Mouse (Mus musculus) brown adipose tissue, adult 24 weeks (tissue): ENCODE measurements around the gene Mast3. TPM values are rescaled to one million over a fixed set of nuclear protein-coding genes. Genes with fewer than 3 reads are reported as not detected.

Experiments
- H3K27ac ChIP-seq: fragments of 200-500 bp; replicated peaks from 2 replicates; pipeline ENCODE4 v1.5.1; 2012; ENCODE audit warnings: low read depth, mild to moderate bottlenecking, low read length
- H3K4me1 ChIP-seq: fragments of 200-500 bp; 2 replicates; pipeline ENCODE4 v1.6.1; 2012; ENCODE audit warnings: low read length, mixed read lengths; ENCODE audit not compliant: control insufficient read depth, insufficient read depth, insufficient read length
- H3K4me3 ChIP-seq: fragments of 200-500 bp; 2 replicates; pipeline ENCODE4 v1.5.1; 2012; ENCODE audit warnings: low read depth, mild to moderate bottlenecking, low read length, moderate library complexity; ENCODE audit not compliant: insufficient read depth
- polyA plus RNA-seq: library from polyadenylated mRNA; stranded (reverse); fragments of >200 nt; gene quantifications from 2 replicates; pipeline ENCODE4 v1.2.4, GENCODE M21; 2012; ENCODE audit not compliant: missing spikeins, insufficient read depth, insufficient read length

Mast3 gene
- polyA plus RNA-seq, 1 experiment, result 2.5 TPM

DNA sequence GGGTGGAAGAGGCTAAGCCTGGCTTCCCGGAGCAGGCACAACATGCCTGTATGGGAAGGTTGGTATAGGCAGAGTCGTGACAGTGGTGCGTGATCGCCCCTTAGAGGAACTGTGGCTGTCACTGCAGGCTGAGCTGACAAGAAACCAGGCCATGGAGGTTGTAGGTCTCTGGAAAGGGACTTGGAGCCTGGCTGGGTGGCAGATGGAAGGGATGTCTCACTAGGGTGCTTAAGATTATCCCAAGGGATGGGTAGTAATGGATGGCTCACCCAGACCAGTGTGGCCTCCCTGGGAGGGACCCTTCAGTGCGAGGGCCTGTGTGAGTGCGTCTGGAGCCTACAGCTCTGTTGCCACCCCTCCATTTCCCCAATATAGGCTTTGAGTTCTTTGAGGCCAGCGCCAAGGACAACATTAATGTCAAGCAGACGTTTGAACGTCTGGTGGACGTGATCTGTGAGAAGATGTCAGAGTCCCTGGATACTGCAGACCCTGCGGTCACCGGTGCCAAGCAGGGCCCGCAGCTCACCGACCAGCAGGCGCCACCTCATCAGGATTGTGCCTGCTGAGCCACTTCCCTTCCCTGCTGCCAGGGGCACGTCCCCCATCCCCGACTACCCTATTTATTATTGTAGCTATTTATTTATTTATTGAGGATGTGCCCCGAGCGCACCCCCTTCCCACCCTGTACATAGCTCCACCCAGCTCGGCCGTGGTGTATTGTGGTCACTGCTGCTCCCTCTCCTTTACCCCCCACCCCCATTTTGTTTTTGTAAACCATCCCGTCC, 47.1 kb downstream of the Mast3 start:
- Histone ChIP-seq H3K27ac (no peak overlapping the region), H3K4me3 (no peak overlapping the region), H3K4me1 (peaks cover 16% of the 10 kb centered on the region)

DNA sequence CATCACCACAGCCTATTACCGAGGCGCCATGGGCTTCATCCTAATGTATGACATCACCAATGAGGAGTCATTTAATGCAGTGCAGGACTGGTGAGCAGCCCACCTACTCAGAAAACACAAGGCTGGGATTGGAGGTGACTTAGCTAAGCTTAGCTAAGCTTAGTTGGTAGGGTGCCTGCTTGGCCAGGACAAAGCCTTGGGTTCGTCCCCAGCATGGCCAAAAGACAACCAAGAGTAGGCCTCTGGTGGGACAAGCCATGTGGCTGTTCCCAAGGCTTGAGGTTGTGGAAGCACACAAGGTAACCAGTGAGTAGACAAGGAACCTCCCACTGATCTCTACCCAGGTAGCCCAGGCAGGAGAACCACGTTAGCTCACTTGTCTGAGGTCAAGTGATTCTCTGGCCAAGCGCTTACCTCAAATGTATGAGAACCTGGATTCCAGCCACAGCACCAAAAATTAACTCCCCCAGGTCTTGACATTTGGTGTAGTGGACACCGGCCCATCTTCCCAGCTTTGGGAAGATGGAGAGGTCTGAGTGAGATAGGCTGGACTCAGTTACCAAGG, 48.3 kb downstream of the Mast3 start:
- H3K4me1 ChIP-seq, result peaks cover 16% of the 10 kb centered on the region
- no peak overlapping the region for H3K4me3 ChIP-seq
- H3K27ac ChIP-seq, result no peak overlapping the region

DNA sequence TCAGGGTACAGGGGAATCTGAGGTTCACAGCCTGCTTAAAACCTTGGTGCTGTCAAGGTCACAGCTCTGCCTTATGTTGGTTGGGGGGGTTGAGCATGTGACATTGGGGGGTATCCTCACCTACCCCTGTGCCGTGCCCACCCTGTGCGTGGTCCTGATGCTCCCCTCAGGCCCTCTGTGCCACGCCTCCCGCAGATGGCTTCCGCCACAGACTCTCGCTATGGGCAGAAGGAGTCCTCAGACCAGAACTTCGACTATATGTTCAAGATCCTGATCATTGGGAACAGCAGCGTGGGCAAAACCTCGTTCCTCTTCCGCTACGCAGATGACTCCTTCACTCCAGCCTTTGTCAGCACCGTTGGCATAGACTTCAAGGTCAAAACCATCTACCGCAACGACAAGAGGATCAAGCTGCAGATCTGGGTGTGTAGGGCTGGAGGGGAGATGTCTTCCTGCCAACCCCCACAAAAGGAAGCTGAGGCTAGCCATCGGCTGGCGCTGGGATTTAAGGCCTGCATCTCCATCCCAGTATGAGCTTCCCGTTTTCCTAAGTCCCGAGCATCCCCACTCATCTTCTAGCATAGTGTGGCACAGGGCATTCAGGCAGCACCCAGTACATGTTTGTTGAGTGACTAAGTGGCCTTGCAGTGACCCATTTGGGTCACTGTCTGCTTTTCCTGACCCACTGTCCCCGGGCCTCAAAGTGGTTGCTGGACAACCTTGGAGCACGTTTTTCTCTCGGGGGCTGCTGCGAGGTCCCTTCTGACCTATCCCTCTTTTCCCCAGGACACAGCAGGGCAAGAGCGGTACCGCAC, 49.0 kb downstream of the Mast3 start:
- H3K4me1 ChIP-seq, result peaks cover 14% of the 10 kb centered on the region
- peak overlapping the region; percentile 69; the same call in 1 of the 2 replicates for H3K4me3 ChIP-seq
- H3K27ac ChIP-seq, result no peak overlapping the region

DNA sequence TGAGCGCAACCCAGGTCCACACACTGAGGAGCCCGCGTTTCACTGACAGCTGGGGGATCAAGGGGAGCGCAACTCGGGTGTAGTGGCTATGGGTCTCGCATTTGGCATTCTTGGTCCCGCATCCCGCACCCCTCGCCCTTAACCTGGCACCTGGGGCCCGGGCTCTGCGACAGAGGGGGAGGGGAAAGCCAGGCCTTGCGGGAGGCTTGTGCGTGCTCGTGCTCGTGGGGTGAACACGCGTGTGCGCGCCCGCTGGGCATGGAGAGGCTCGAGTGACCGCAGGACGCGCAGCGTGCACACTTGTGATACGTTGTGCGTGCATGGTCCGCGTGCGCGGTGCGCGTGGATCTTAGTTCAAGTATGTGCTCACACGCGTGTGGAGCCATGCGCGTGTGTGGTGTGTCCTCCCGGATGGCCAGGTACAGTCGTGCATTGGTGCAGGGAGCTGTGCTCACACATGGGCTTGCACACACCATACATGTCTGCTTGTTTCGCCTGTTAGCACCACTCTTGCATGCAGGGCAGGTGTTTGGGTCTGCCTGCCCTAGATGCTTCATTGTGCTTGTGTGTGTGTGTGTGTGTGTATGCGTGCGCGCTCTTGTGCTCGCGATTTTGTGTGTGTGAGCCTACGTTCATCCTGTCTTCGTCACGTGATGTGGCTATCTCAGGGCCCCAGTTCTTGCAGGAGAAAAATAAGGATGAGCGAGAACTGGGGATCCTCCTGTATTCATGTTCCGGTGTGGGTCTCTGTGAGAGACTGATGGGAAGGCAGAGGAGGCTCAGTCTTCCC, 49.8 kb downstream of the Mast3 start:
- H3K4me3 ChIP-seq, result peak overlapping the region; percentile 69
- H3K27ac ChIP-seq, result peak overlapping the region; percentile 25; the same call in 1 of the 2 replicates
- peaks cover 13% of the 10 kb centered on the region for H3K4me1 ChIP-seq

DNA sequence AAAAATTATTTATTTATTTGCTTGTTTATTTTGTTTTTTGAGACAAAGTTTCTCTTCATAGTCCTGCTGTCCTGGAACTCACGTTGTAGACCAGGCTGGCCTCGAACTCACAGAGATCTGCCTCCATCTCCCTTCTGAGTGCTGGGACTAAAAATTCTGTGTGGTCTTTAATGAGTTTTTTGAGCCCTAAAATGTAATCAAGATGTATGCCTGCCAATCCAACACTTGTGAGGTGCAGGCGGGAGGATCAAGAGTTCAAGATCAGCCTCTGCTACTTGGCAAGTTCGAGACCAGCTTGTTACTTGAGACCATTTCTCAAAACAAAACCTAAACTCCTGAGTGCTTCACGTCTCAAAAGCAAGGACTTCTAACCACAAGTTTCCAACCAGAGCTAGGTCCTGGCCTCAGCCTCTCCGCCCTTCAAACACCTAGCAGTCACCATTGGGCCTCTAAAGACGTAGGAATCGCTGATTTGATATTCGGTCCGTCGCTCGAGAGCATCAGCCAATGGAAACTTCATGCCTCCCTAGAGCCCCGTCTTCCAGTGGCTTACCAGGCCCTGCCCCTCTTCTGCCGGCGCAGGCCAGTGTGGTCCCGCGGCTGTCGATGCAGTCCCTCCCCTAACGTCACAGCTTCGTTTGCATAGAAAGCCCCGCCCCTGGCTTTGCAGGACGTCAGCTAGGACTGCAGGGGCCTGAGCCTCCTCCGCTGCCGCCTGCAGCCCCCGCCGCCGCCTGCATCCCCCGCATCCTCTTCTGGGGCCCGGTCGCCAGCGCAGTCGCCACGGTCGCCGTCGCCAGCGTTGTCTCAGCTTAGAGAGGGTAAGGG, 50.6 kb downstream of the Mast3 start, which contains the start of gene Rab3a:
Rab3a (plus strand) TSS at position 637 of the 828 bp plus-strand sequence.
- peaks cover 9% of the 10 kb centered on the region for H3K4me1 ChIP-seq
- H3K4me3 ChIP-seq, result peak within 1 kb of the TSS; percentile 69
- H3K27ac ChIP-seq, result peak within 1 kb of the TSS; percentile 97

GRCm38 (mm10) chr8:70753151-70753550, 51.7 kb downstream of the Mast3 start:
- H3K4me1 ChIP-seq, result peaks cover 9% of the 10 kb centered on the region

DNA sequence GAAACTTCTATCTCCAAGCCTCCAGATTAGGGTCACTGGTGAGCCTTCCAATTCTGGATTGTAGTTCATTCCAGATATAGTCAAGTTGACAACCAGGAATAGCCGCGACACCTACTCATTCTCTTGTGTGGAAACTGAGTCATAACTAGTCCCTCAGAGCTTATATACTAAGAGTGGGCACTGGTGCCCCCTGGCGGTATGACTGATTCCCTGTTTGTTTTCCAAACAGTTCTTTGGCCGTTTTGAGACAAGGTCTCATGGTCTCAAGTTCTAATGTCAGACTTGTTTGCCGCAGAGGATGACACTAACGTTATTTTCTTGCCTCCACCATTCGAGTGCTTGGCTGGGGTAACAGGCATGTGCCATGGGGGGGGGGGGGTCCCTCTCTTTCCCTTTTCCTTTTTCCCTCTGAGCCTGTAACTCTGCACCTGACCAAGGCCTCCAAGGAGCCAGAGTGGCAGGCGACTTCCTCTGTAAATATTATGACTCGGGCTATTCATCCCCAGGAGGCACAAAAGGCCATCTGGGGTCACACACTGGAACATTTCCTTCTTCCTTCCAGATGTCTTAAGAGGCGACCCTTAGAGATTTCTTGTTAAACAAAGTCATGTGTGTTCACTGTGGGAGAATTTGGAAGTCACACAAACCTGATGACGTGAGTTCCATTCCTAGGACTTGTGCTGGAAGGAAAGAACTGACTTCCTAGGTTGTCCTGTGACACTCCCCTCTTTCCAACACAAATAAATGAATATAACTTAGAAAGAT, 52.7 kb downstream of the Mast3 start:
- no peak overlapping the region; the same call in 1 of the 2 replicates for H3K4me3 ChIP-seq
- peaks cover 9% of the 10 kb centered on the region for H3K4me1 ChIP-seq
- H3K27ac ChIP-seq, result peak overlapping the region; percentile 98

More at GRCm38 (mm10) chr8:70753151-70753550, 51.7 kb downstream of the Mast3 start:
- Histone ChIP-seq H3K27ac (peak overlapping the region; percentile 98), H3K4me3 (peak overlapping the region; percentile 54)

DNA sequence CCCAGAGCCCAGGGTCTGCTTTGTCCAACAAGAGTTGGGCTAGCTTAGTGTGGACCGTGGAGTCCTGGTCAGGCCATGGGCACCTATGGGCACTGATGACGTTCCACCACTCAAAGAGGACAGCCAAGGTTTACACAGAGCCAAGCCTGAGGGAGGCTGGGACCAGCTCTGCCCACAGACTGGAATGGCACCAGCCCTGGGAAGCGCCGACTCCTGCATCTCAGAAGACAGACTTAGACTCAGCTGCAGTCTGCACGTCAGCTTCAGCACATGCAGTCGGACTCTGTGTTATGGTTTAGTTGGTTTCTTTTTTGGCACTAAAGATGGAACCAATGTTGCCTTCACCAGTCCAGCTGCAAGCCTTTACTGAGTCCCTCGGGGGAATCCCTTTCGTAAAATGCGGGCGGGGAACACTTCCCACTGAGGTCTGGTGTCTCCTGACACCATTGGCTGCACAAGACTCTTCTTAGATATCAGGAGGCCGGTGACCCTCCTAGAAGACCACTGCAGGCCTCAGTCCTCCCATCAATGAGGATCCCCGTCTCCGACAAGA, 54.6 kb downstream of the Mast3 start:
- Histone ChIP-seq H3K27ac (no peak overlapping the region), H3K4me3 (no peak overlapping the region), H3K4me1 (peaks cover 8% of the 10 kb centered on the region)

GRCm38 (mm10) chr8:70749097-70749674, 55.7 kb downstream of the Mast3 start:
- no peak overlapping the region for H3K27ac ChIP-seq
- H3K4me1 ChIP-seq, result peaks cover 6% of the 10 kb centered on the region; the same call in 1 of the 2 replicates
- no peak overlapping the region for H3K4me3 ChIP-seq

- Histone ChIP-seq H3K4me1 (peaks cover 7% of the 10 kb centered on the region; the same call in 1 of the 2 replicates), H3K4me3 (no peak overlapping the region), H3K27ac (no peak overlapping the region)
These were observed 56.4 kb downstream of the Mast3 start for GRCm38 (mm10) chr8:70748246-70749096.

- no peak overlapping the region for H3K4me3 ChIP-seq
These were observed 57.5 kb downstream of the Mast3 start for GRCm38 (mm10) chr8:70747211-70747890.

GRCm38 (mm10) chr8:70746676-70747075, 58.2 kb downstream of the Mast3 start:
- H3K27ac ChIP-seq, result no peak overlapping the region
- H3K4me1 ChIP-seq, result peaks cover 4% of the 10 kb centered on the region
- H3K4me3 ChIP-seq, result no peak overlapping the region

More at GRCm38 (mm10) chr8:70747211-70747890, 57.5 kb downstream of the Mast3 start:
- no peak overlapping the region for H3K27ac ChIP-seq
- peaks cover 4% of the 10 kb centered on the region for H3K4me1 ChIP-seq
